Mouse (Mus musculus) hindbrain, embryonic 15.5 days (tissue): ENCODE data around the gene Dync1li1. TPM values are rescaled to one million over a fixed set of nuclear protein-coding genes. Genes with fewer than 3 reads are reported as not detected.

ENCODE experiments used
- ATAC-seq: fragments of 200-750 bp; cut with Nextera tagmentation; 2 replicates; pipeline ENCODE4 v1.8.0; 2017; ENCODE audit warnings: low read depth, moderate number of reproducible peaks, moderate TSS enrichment; ENCODE audit not compliant: low FRiP score
- H3K27ac ChIP-seq: fragments of 300-500 bp; sonication (generic); replicated peaks from 2 replicates; pipeline ENCODE4 v1.5.1; 2015; ENCODE audit warnings: mild to moderate bottlenecking, inconsistent platforms
- H3K27me3 ChIP-seq: fragments of 300-500 bp; sonication (generic); 2 replicates; pipeline ENCODE4 v1.6.1; 2015; ENCODE audit warnings: control low read depth, inconsistent platforms
- H3K36me3 ChIP-seq: fragments of 300-500 bp; sonication (generic); 2 replicates; pipeline ENCODE4 v1.6.1; 2015; ENCODE audit warnings: control low read depth, inconsistent platforms
- H3K4me1 ChIP-seq: fragments of 300-500 bp; sonication (generic); replicated peaks from 2 replicates; pipeline ENCODE4 v1.6.1; 2015; ENCODE audit warnings: control low read depth, inconsistent platforms
- H3K4me2 ChIP-seq: fragments of 300-500 bp; sonication (generic); 2 replicates; pipeline ENCODE4 v1.6.1; 2015; ENCODE audit warnings: moderate library complexity, mild to moderate bottlenecking, inconsistent platforms
- H3K4me3 ChIP-seq: fragments of 300-500 bp; sonication (generic); 2 replicates; pipeline ENCODE4 v1.5.1; 2015; ENCODE audit warnings: mild to moderate bottlenecking, inconsistent platforms
- H3K9ac ChIP-seq: fragments of 300-500 bp; sonication (generic); 2 replicates; pipeline ENCODE4 v1.6.1; 2015; ENCODE audit warnings: inconsistent platforms
- H3K9me3 ChIP-seq: fragments of 300-500 bp; sonication (generic); 2 replicates; pipeline ENCODE4 v1.6.1; 2016; ENCODE audit warnings: control low read depth, inconsistent platforms
- WGBS: fragments of 180-500 bp; shearing (Covaris S2); methylation state at CpG from one replicate; pipeline ENCODE4 v1.1.7; 2015; 5-methylcytosine and 5-hydroxymethylcytosine counted together
- polyA plus RNA-seq: library from polyadenylated mRNA; unstranded; fragments of >200 nt; fragmentation: Nextera tagmentation; extraction: Ambion mirVana; gene quantifications from 2 replicates; pipeline ENCODE4 v1.2.1, GENCODE M21; 2015

Dync1li1 gene
- polyA plus RNA-seq, 1 experiment from 2014 or later = 139 TPM

DNA sequence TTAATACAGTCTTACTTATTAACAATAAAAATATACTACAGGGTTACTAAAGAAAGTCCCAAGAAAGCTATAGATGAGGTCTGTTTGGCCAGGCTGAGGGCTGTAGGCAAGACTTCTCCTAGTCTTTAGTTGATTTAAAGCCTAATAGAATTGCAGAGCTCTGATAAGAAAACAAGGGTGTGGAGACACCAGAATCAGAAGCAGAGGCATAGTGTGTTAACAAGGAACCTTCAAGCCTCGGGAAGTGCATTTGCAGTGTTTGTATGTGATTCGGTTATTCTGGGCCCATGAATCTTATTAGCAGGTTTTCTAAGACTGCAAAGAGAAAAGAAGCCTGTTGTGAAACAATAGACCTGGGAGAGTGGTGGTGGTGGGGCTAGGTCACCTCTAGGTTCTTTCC, 44.6 kb downstream of the Dync1li1 start:
- 85% methylated on average over 2 of the region's 2 CpGs for WGBS
- Histone ChIP-seq H3K27me3 (no peaks in the 10 kb centered on the region), H3K4me2 (no peak overlapping the region), H3K4me3 (no peak overlapping the region), H3K9me3 (no peaks in the 10 kb centered on the region), H3K36me3 (no peaks in the 10 kb centered on the region), H3K4me1 (peaks cover 15% of the 10 kb centered on the region), H3K9ac (no peak overlapping the region), H3K27ac (no peak overlapping the region)
- no peak for ATAC-seq

DNA sequence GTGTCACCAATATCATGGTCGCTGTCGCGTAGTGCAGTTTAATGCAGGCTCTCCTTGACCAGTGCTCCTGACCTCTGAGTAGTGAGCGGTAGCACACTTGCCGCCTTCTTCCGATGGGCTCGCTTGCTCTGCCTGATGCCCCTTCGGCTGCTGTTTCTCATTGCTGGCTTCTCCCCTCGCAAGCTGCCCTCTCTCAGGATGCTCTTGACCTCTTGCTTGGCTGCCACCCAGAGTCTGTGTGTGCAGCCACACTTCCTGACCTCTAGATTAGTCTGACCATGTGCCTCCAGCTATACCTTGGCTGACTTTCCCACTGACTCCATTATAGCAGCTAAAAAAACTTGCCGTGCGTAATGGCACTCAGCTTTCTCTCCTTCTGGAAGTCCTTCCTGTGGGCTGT, 47.9 kb downstream of the Dync1li1 start:
- no peaks in the 10 kb centered on the region for H3K9me3 ChIP-seq
- H3K27me3 ChIP-seq = no peaks in the 10 kb centered on the region
- H3K9ac ChIP-seq = no peak overlapping the region
- no peak overlapping the region for H3K4me2 ChIP-seq
- 80% methylated on average over 11 of the region's 11 CpGs for WGBS
- H3K4me1 ChIP-seq = peaks cover 15% of the 10 kb centered on the region
- no peak overlapping the region for H3K4me3 ChIP-seq
- no peak overlapping the region for H3K27ac ChIP-seq
- no peaks in the 10 kb centered on the region for H3K36me3 ChIP-seq
- ATAC-seq = no peak

DNA sequence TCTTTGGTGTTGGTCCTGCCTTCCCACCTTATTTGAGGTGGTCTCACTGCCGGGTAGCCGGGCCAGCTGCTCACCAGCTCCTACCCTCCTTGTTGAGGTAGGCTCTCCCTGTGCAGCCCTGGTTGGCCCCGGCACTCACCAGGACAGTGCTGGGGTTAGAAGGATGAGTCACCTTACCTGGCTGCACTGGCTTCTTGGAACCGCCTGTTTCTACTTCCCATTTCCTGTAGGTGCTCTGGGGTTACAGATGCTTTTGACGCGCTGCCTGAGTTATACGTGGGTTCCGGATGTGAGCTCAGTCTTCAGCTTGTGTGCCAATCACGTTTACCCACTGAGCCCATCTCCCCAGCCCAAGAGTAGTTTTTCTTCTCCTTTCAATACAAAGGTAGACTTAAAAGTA, 51.7 kb downstream of the Dync1li1 start:
- Histone ChIP-seq H3K4me2 (no peak overlapping the region), H3K9me3 (no peaks in the 10 kb centered on the region), H3K4me3 (no peak overlapping the region), H3K27ac (no peak overlapping the region), H3K27me3 (no peaks in the 10 kb centered on the region), H3K36me3 (peaks cover 4% of the 10 kb centered on the region; the same call in 1 of the 2 replicates), H3K4me1 (no peaks in the 10 kb centered on the region), H3K9ac (no peak overlapping the region)
- ATAC-seq = no peak
- WGBS = 93% methylated on average over 9 of the region's 9 CpGs

DNA sequence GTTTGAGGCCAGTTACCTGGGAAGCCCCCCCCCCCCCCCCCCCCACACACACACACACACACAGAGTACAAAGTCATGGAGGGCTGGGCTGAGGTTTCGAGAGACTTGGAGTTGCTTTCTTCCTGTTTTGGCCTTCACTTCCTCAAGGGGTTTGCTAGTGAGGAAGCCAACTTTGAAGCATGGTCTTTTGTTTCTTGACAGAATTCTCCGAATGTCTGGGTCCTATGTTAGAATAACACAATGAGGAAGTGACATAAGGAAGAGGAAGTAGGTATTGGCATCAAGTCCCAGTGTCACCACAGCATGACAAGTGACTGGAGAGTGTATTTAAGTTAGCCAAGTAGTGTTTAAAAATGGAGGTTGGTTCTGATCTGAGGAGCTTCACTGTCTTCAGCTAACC, 54.1 kb downstream of the Dync1li1 start:
- H3K4me2 ChIP-seq = no peak overlapping the region
- no peaks in the 10 kb centered on the region for H3K9me3 ChIP-seq
- H3K27me3 ChIP-seq = no peaks in the 10 kb centered on the region
- no peaks in the 10 kb centered on the region for H3K4me1 ChIP-seq
- H3K4me3 ChIP-seq = no peak overlapping the region
- H3K36me3 ChIP-seq = peaks cover 4% of the 10 kb centered on the region; the same call in 1 of the 2 replicates
- H3K27ac ChIP-seq = no peak overlapping the region
- ATAC-seq = no peak
- WGBS = 93% methylated on average over 2 of the region's 2 CpGs
- no peak overlapping the region for H3K9ac ChIP-seq

DNA sequence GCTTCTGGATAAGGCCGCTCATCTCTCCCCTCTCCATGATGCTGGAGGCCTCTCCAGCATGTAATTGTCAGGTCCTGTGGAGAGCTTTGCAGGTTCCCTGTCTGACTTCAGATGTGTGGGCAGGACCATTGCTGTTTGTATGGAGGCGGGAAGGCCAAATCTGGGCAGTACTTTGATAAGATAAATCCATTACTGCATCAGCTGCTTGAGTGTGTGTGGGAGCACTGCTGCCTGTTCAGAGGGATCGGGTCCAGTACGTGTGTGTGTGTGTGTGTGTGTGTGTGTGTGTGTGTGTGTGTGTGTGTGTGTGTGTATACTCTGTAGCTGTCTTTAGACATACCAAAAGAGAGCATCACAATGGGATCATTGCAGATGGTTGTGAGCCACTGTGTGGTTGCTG, 56.6 kb downstream of the Dync1li1 start:
- H3K4me1 ChIP-seq = no peaks in the 10 kb centered on the region
- 87% methylated on average over 4 of the region's 4 CpGs for WGBS
- ATAC-seq = no peak
- no peak overlapping the region for H3K4me3 ChIP-seq
- no peaks in the 10 kb centered on the region for H3K9me3 ChIP-seq
- H3K9ac ChIP-seq = no peak overlapping the region
- no peaks in the 10 kb centered on the region for H3K27me3 ChIP-seq
- H3K36me3 ChIP-seq = peaks cover 4% of the 10 kb centered on the region; the same call in 1 of the 2 replicates
- no peak overlapping the region for H3K27ac ChIP-seq
- H3K4me2 ChIP-seq = no peak overlapping the region

DNA sequence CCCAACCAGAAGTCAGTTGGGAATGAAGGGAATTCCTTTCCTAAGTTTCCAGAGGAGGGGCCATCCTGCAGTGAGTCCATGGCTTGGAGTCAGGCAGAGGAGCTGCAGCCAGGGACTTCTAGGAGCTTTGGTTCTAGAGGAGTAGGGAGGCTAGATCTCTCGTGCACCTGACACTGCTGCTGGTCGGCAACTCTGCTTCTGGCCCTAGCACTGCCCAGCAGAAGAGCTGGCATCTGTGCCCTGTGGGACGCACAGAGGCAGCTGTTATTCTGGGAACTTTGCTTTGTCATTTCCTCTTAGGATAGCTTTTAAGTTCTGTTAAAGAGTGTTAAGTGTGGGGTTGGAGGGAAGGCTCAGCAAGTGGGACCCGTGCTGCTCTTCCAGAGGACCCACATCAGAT, 57.1 kb downstream of the Dync1li1 start:
- H3K27me3 ChIP-seq = no peaks in the 10 kb centered on the region
- H3K27ac ChIP-seq = no peak overlapping the region
- H3K4me2 ChIP-seq = no peak overlapping the region
- H3K4me1 ChIP-seq = no peaks in the 10 kb centered on the region
- H3K9me3 ChIP-seq = no peaks in the 10 kb centered on the region
- WGBS = 81% methylated on average over 4 of the region's 4 CpGs
- H3K9ac ChIP-seq = no peak overlapping the region
- no peak overlapping the region for H3K4me3 ChIP-seq
- ATAC-seq = no peak
- peaks cover 4% of the 10 kb centered on the region; the same call in 1 of the 2 replicates for H3K36me3 ChIP-seq

DNA sequence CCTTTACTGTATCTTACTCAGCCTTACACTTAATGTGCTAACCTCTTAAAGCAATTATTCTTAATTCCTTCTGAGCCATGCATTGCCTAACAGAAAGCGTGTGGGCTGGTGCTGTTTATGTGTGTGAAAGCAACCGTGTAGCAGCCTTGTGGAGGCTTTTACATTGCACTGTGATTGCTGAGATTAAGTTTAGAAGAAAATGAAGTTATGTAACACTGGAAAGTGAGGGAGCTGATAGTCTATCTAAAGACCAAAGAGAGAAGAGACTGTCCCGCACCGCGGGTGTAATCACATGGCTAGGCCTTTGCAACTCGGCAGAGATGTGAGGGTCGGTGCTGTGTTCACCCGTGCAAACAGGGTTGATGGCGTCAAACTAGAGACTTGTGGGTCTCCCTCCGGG, 58.4 kb downstream of the Dync1li1 start:
- Histone ChIP-seq H3K9me3 (no peaks in the 10 kb centered on the region), H3K27ac (no peak overlapping the region), H3K36me3 (peaks cover 4% of the 10 kb centered on the region; the same call in 1 of the 2 replicates), H3K27me3 (no peaks in the 10 kb centered on the region), H3K4me1 (no peaks in the 10 kb centered on the region), H3K4me3 (no peak overlapping the region), H3K9ac (no peak overlapping the region), H3K4me2 (no peak overlapping the region)
- 80% methylated on average over 10 of the region's 10 CpGs for WGBS
- no peak for ATAC-seq

DNA sequence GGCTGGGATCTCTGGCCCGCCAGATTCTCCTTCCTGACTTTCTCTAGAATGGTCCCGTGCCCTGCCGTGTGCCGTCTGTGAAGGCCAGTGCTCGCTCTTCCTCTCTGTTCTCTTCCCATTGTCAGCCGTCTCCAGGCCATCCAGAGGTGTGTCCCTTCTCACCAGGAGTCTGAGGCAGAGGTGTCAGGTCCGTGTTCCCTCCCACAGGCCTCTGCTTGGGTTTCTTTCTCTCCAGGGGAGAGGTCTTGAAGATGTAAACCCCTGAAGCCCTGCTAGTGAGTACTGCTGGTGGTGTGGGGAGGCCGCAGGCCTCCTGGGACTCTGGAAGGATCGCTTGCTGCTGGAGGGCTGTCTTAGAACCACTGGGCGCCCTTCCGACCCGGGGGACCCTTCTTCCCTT, 58.9 kb downstream of the Dync1li1 start:
- Histone ChIP-seq H3K36me3 (peaks cover 4% of the 10 kb centered on the region; the same call in 1 of the 2 replicates), H3K4me3 (no peak overlapping the region), H3K4me2 (no peak overlapping the region), H3K4me1 (peaks cover 4% of the 10 kb centered on the region), H3K27me3 (no peaks in the 10 kb centered on the region), H3K9ac (no peak overlapping the region), H3K9me3 (no peaks in the 10 kb centered on the region), H3K27ac (no peak overlapping the region)
- ATAC-seq = no peak
- 83% methylated on average over 12 of the region's 12 CpGs for WGBS

DNA sequence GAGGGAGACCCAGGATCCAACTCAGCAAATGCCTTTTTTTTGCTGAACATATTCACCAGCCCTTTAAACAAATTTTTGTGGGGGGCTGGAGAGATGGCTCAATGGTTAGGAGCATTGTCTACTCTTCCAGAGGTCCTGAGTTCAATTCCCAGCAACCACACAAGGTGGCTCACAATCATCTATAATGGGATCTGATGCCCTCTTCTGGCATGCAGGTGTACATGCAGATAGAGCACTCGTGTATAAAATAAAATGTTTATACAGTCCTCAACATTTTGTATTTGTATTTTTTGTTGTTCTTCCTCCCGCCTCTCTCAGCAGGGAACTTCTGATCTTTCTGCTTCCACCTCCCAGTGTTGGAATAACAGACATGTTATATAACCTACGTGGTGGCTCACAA, 63.0 kb downstream of the Dync1li1 start:
- Histone ChIP-seq H3K9me3 (no peaks in the 10 kb centered on the region), H3K27me3 (no peaks in the 10 kb centered on the region), H3K27ac (no peak overlapping the region), H3K4me3 (no peak overlapping the region), H3K4me2 (no peak overlapping the region), H3K4me1 (peaks cover 13% of the 10 kb centered on the region), H3K36me3 (no peaks in the 10 kb centered on the region), H3K9ac (no peak overlapping the region)
- ATAC-seq = no peak
- 77% methylated on average over 3 of the region's 3 CpGs for WGBS

DNA sequence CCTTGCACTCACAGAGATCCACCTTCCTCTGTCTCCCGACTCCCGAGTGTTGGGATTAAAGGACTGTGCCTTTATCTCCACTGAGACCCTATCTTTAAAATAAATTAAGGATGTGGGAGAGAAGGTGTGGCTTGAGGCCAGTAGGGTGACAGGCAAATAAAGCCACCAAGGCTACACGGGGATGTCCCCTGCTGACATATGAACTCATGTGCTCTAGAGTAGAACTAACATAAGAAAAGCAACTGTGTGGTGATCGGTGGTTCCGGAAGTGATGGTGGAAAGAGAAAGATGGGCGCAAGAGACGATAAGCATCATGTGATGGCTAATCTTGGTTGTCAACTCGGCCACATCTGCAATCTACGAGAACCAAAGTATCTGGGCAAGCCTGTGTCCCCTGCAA, 63.7 kb downstream of the Dync1li1 start:
- no peak for ATAC-seq
- H3K4me3 ChIP-seq = no peak overlapping the region

DNA sequence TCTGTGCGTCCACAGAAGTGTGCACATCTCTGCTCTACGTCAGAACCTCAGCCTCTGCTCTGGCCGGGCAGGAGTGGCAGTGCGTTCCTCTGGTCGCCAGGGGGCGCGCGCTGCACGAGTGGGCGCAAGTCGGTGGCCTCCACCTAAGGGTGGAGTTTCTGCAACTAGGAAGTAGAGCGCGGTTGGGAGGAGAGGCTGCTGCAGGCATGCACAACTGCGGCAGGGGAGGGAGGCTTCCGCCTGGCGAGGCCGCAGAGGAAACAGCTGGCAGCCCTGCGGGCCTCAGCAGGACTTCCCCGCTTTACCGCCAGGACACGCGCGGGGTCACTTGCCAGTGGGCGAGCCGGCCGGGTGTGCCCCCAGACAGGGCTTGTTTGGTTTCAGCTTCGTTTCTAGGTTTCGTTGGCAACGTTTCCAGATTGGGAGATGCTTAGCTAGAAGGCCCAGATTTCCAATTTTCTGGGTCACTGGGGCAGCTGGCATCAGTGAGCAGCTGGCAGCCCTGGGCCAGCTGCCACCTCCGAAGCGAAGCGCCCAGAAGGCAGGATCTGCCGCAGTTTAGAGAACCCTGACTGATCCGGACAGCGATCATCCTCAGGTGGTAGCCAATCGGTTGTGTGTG, 64.4 kb downstream of the Dync1li1 start:
- H3K4me1 ChIP-seq = peaks cover 13% of the 10 kb centered on the region
- no peaks in the 10 kb centered on the region for H3K27me3 ChIP-seq
- peak overlapping the region; percentile 47 for H3K27ac ChIP-seq
- WGBS = 3% methylated on average over 36 of the region's 36 CpGs
- H3K4me2 ChIP-seq = peak overlapping the region; percentile 62
- no peaks in the 10 kb centered on the region for H3K36me3 ChIP-seq
- H3K9ac ChIP-seq = peak overlapping the region; percentile 14
- ATAC-seq = peak; percentile 85
- no peaks in the 10 kb centered on the region for H3K9me3 ChIP-seq
- H3K4me3 ChIP-seq = peak overlapping the region; percentile 43

More for the DNA sequence above, 63.7 kb downstream of the Dync1li1 start:
- Histone ChIP-seq H3K27ac (0 out of 2 replicates have a peak overlapping the region, but pooled peaks have one; percentile 47), H3K9ac (no peak overlapping the region), H3K9me3 (no peaks in the 10 kb centered on the region), H3K4me1 (peaks cover 13% of the 10 kb centered on the region), H3K36me3 (no peaks in the 10 kb centered on the region), H3K4me2 (peak overlapping the region; percentile 62), H3K27me3 (no peaks in the 10 kb centered on the region)
- 64% methylated on average over 9 of the region's 9 CpGs for WGBS

DNA sequence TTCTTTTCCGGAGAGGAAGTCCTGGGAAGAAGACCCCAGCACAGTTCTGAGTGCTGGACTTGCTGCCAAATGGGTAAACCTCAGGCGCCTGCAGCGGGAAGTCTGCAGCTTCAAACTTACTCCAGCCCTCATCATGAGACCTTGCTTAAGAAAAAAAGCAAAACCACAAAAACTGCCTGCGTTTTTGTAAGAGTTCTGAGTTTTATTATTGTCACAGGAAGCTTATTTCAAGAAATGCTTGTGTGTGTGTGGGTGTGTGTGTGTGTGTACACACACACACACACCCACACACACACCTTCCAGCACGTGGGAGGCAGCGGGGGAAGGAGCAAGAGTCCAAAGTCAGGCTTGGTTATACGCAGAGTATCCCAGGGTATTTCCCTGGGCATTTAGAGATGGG, 69.7 kb downstream of the Dync1li1 start:
- no peaks in the 10 kb centered on the region for H3K27me3 ChIP-seq
- no peak for ATAC-seq
- H3K9me3 ChIP-seq = no peaks in the 10 kb centered on the region
- no peak overlapping the region for H3K4me3 ChIP-seq
- 78% methylated on average over 7 of the region's 7 CpGs for WGBS
- peaks cover 1% of the 10 kb centered on the region for H3K4me1 ChIP-seq
- H3K4me2 ChIP-seq = no peak overlapping the region
- no peaks in the 10 kb centered on the region for H3K36me3 ChIP-seq
- no peak overlapping the region for H3K9ac ChIP-seq
- no peak overlapping the region for H3K27ac ChIP-seq

DNA sequence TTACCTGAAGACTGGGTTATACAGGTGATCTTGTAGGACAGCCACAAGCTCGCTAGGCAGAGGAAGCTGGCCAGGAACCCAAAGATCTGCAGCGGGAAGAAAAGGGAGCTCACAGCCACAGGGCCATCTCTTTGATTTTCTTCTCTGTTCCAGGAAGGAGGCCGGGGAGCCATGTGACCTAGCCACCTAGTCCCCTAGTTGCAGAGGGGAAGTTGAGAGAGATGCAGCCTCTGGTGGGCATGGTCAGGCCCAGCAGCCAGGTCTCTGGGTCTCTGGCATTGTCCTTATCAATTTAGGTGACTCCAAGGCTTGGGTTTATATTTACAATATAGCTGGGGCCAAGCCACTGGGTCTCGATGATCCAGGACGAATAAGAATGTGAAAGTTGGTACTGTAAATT, 70.2 kb downstream of the Dync1li1 start:
- no peaks in the 10 kb centered on the region for H3K4me1 ChIP-seq
- no peak overlapping the region for H3K4me3 ChIP-seq
- H3K4me2 ChIP-seq = no peak overlapping the region
- H3K27me3 ChIP-seq = no peaks in the 10 kb centered on the region
- WGBS = 84% methylated on average over 5 of the region's 5 CpGs
- H3K27ac ChIP-seq = no peak overlapping the region
- H3K36me3 ChIP-seq = no peaks in the 10 kb centered on the region
- H3K9ac ChIP-seq = no peak overlapping the region
- ATAC-seq = no peak
- no peaks in the 10 kb centered on the region for H3K9me3 ChIP-seq
